Mouse (Mus musculus) heart, embryonic 14.5 days (tissue): ENCODE results near the gene Fam129b. TPM values are rescaled to one million over a fixed set of nuclear protein-coding genes. Genes with fewer than 3 reads are reported as not detected.

Experiments used
- ATAC-seq: fragments of 200-750 bp; cut with Nextera tagmentation; 2 replicates; pipeline ENCODE4 v1.8.0; 2017; ENCODE audit warnings: low read depth, moderate TSS enrichment; ENCODE audit not compliant: insufficient number of reproducible peaks, insufficient read depth, low FRiP score
- H3K27ac ChIP-seq, 2 experiments: fragments of 200-500 bp in 1 of 2; fragments of 300-500 bp in 1 of 2; sonication (generic) in 1 of 2; replicated peaks in 1 of 2; 2 replicates each; pipeline ENCODE4 v1.5.1; 2012 to 2014; ENCODE audit warnings: low read depth in 2 of 2, low read length in 2 of 2, control low read depth in 1 of 2, mild to moderate bottlenecking in 1 of 2, mixed read lengths in 1 of 2; ENCODE audit not compliant: control insufficient read depth in 1 of 2, insufficient read depth in 1 of 2
- H3K27me3 ChIP-seq: fragments of 300-500 bp; sonication (generic); 2 replicates; pipeline ENCODE4 v1.6.1; 2014; ENCODE audit warnings: mild to moderate bottlenecking, low read length, control low read depth; ENCODE audit not compliant: control insufficient read depth, insufficient read depth
- H3K36me3 ChIP-seq: fragments of 300-500 bp; sonication (generic); 2 replicates; pipeline ENCODE4 v1.6.1; 2014; ENCODE audit warnings: mild to moderate bottlenecking, control low read depth, low read length, mixed read lengths; ENCODE audit not compliant: control insufficient read depth, insufficient read depth
- H3K4me1 ChIP-seq, 2 experiments: fragments of 200-500 bp in 1 of 2; fragments of 300-500 bp in 1 of 2; sonication (generic) in 1 of 2; 2 replicates each; pipeline ENCODE4 v1.6.1; 2012 to 2014; ENCODE audit warnings: low read length in 2 of 2, control low read depth in 1 of 2, mixed read lengths in 1 of 2; ENCODE audit not compliant: control insufficient read depth in 2 of 2, insufficient read depth in 2 of 2
- H3K4me2 ChIP-seq: fragments of 300-500 bp; sonication (generic); 2 replicates; pipeline ENCODE4 v1.6.1; 2014; ENCODE audit warnings: mild to moderate bottlenecking, low read length
- H3K4me3 ChIP-seq, 2 experiments: fragments of 200-500 bp in 1 of 2; fragments of 300-500 bp in 1 of 2; sonication (generic) in 1 of 2; 2 replicates each; pipeline ENCODE4 v1.5.1; 2012 to 2014; ENCODE audit warnings: low read length in 2 of 2, mild to moderate bottlenecking in 2 of 2, control low read depth in 1 of 2, low read depth in 1 of 2, moderate library complexity in 1 of 2; ENCODE audit not compliant: control insufficient read depth in 1 of 2, insufficient read depth in 1 of 2
- H3K9ac ChIP-seq: fragments of 300-500 bp; sonication (generic); 2 replicates; pipeline ENCODE4 v1.6.1; 2014; ENCODE audit warnings: mild to moderate bottlenecking, low read length
- H3K9me3 ChIP-seq: fragments of 300-500 bp; sonication (generic); 2 replicates; pipeline ENCODE4 v1.6.1; 2016; ENCODE audit warnings: low read length, control low read depth; ENCODE audit not compliant: control insufficient read depth
- WGBS: fragments of 180-500 bp; shearing (Covaris S2); extraction: QIAGEN DNeasy Blood & Tissue Kit; methylation state at CpG from one replicate; pipeline ENCODE4 v1.1.7; 2014; 5-methylcytosine and 5-hydroxymethylcytosine counted together
- polyA plus RNA-seq: library from polyadenylated mRNA; unstranded; fragments of >200 nt; fragmentation: Nextera tagmentation; extraction: Ambion mirVana; gene quantifications from 2 replicates; pipeline ENCODE4 v1.2.1, GENCODE M21; 2014

The Fam129b gene
- polyA plus RNA-seq, 1 experiment from 2014 or later = 25.1 TPM

DNA sequence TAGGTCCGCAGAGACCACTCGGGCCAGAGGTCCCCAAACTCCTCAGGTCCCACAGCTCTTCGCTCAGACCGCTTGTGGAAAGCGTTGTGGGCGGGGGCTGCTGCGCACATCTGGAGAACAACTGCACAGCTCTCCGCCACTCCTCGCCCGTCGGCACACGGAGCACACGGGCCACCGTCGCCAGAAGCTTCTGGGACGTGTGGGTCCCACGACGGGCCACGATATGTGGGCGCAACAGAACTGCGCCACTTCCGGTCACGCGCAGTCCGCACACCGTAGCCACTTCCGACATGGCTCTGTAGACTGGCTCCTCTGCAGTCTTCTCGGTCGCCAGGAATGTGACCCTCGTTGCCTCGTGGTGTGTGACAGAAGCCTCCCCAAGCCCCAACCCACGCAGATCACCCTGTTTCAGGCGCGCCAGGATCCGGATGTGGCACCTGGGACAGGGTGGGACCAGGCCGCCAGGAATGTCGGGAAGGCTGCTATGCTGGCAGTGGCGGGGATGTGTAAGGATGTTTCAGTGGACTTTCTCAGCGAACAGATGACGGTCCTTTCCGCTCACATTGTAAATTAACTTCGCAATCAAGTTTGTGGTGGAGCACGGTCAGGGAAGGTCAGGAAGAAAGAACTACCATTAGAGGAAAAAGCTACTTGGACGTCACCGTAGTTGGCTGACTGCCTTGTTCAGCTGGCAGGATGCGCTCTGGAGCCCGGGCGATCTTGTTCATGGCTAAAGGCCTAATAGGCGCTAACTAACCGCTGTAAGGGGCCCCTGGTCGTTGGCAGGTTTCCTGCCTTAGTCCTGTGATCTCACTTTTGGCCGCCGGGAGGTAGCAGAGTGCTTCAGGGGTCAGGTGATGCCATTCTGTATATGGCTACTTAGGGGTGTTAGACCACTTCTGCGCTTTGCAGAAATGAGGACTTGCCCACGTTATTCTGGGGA is 91.0 kb downstream of the Fam129b start:
- Histone ChIP-seq H3K4me1 (peaks cover 22 to 43% of the 10 kb centered on the region in 2 experiments), H3K27ac (peak overlapping the region; percentile 97 to 98), H3K9ac (peak overlapping the region; percentile 77), H3K4me3 (peak overlapping the region; percentile 55 to 66), H3K36me3 (peaks cover 28% of the 10 kb centered on the region), H3K9me3 (no peaks in the 10 kb centered on the region), H3K4me2 (peak overlapping the region; percentile 85), H3K27me3 (no peaks in the 10 kb centered on the region)
- WGBS = under 1% methylated on average over 55 of the region's 55 CpGs
- ATAC-seq = peak; percentile 77

DNA sequence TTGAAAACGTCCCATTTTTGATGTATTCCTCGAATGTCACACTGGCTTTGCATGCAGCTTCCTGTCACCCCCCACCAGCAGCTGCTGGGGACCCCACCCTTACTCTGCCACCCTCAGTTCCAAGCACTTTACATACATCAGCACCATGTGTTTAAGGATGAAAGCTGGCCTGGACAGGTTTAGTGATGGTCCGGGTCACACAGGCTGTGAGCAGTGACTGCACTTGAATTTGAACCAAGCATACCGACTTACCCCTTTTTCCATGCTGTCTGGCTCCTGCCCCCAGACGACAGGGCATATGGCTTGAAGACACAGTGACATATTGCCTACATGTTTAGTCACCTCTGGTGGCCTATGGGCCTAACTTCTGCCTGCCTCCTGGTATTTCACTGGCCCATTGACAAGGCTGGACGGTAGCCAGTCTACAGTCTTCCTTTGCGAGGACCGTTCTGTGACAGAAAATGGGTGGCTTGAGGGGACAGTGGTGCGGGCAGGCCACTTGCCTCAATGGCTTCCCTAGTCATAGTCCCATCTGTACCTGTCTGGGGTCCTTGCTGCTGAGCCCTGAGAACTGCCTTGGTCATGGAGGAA is 92.2 kb downstream of the Fam129b start:
- Histone ChIP-seq H3K9ac (peak overlapping the region; percentile 77), H3K4me3 (peak overlapping the region in 1 of 2 experiments; percentile 55; a peak in 1 of 4 replicates)

DNA sequence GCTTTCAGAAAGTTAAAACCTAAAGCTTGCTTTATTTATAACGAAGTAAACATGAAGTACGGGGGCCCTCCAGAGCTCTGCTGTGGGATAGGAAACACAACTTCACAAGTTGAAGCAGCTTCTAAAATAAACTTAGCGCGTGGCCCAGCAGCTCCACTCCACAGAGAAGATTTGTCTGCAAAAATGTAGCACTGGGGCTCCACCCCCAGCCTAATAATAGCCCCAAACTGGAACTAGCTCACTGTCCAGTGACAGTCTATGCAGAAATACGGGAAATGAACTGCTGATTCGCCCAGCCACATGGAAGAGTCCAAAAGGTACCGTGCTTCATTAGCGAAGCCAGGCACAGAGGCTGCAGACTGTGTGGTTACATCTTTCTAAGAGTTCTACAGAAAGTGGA is 93.4 kb downstream of the Fam129b start:
- peaks cover 16 to 32% of the 10 kb centered on the region in 2 experiments for H3K4me1 ChIP-seq
- H3K9me3 ChIP-seq = no peaks in the 10 kb centered on the region
- peak overlapping the region; percentile 92 to 96 for H3K27ac ChIP-seq
- H3K27me3 ChIP-seq = no peaks in the 10 kb centered on the region
- peak overlapping the region; percentile 10 to 16; a peak in 1 of 4 replicates for H3K4me3 ChIP-seq
- H3K36me3 ChIP-seq = peaks cover 29% of the 10 kb centered on the region
- no peak for ATAC-seq
- peak overlapping the region; percentile 63 for H3K9ac ChIP-seq
- WGBS = 39% methylated on average over 8 of the region's 8 CpGs
- peak overlapping the region; percentile 61 for H3K4me2 ChIP-seq

More for the DNA sequence above, 92.2 kb downstream of the Fam129b start:
- H3K4me2 ChIP-seq = peak overlapping the region; percentile 85
- no peaks in the 10 kb centered on the region for H3K27me3 ChIP-seq
- H3K36me3 ChIP-seq = peaks cover 29% of the 10 kb centered on the region
- WGBS = 79% methylated on average over 9 of the region's 9 CpGs
- H3K27ac ChIP-seq = peak overlapping the region in 1 of 2 experiments; percentile 98; a peak in 2 of 4 replicates
- ATAC-seq = no peak
- H3K9me3 ChIP-seq = no peaks in the 10 kb centered on the region
- peaks cover 17 to 38% of the 10 kb centered on the region in 2 experiments for H3K4me1 ChIP-seq

DNA sequence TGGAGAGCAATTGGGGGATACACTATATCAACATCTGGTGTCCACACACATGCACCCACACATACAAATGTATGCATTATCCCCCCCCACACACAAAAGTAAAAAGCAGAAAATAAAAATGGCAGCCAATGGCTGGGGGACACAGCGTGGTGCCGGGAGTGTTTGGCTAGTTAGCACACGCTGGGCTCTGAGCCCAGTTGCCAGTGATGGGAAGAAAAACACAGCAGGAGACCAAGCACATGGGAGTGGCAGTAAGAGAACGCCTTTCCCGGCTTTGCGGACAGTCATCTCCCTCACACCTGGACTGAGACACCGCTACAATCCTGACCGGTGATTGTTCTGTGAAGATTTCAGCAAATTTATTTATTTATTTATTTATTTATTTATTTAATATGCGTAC is 95.3 kb downstream of the Fam129b start:
- H3K36me3 ChIP-seq = peaks cover 36% of the 10 kb centered on the region
- H3K9me3 ChIP-seq = no peaks in the 10 kb centered on the region
- no peak overlapping the region for H3K9ac ChIP-seq
- WGBS = 49% methylated on average over 9 of the region's 9 CpGs
- no peak overlapping the region for H3K4me2 ChIP-seq
- H3K4me1 ChIP-seq = peaks cover 16 to 30% of the 10 kb centered on the region in 2 experiments
- no peak for ATAC-seq
- no peak overlapping the region for H3K4me3 ChIP-seq
- no peaks in the 10 kb centered on the region for H3K27me3 ChIP-seq
- no peak overlapping the region for H3K27ac ChIP-seq

DNA sequence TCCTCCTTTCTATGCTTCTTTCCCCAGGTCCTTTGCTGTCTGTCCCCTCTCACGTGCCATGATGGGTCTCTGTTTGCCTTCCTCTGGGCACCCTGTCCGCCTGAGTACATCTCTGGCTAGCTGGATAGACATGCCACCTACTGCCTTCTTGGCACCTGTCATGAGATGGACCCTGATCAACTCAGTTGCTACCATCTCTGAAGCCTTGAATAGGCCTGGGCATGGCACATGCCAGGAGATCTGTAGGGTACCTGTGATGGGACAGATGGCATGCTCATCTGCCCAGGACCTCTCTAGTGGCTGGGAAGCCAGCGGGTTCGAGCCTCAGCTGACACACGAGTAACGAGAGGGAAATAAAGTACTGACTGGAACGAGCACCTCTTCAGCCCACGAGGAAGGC is 98.3 kb downstream of the Fam129b start:
- H3K9ac ChIP-seq = no peak overlapping the region
- H3K4me3 ChIP-seq = no peak overlapping the region
- 87% methylated on average over 8 of the region's 8 CpGs for WGBS
- no peaks in the 10 kb centered on the region for H3K9me3 ChIP-seq
- H3K4me2 ChIP-seq = no peak overlapping the region
- H3K36me3 ChIP-seq = peaks cover 40% of the 10 kb centered on the region
- no peak for ATAC-seq
- no peak overlapping the region for H3K27ac ChIP-seq
- H3K27me3 ChIP-seq = no peaks in the 10 kb centered on the region
- H3K4me1 ChIP-seq = peaks cover 6 to 9% of the 10 kb centered on the region in 2 experiments

Other genes with a start within 250 kb of the Fam129b start
- gene Eng, start 229.5 kb upstream of the Fam129b start, polyA plus RNA-seq = 146 and 148 TPM in 2 replicates
- 12.1 and 12.2 TPM in 2 replicates for gene Fpgs, start 172.0 kb upstream of the Fam129b start, polyA plus RNA-seq
- 44.5 and 45.3 TPM in 2 replicates for gene Cdk9, start 163.0 kb upstream of the Fam129b start, polyA plus RNA-seq
- gene Sh2d3c, start 155.1 kb upstream of the Fam129b start, polyA plus RNA-seq = 23.7 and 27.7 TPM in 2 replicates
- gene 6330409D20Rik, start 135.1 kb upstream of the Fam129b start, polyA plus RNA-seq = 0.68 TPM in 1 of 2 replicates, not detected in the other
- gene Tor2a, start 118.9 kb upstream of the Fam129b start, polyA plus RNA-seq = 38.0 and 42.7 TPM in 2 replicates
- gene Ttc16, start 100.5 kb upstream of the Fam129b start, polyA plus RNA-seq = 0.22 TPM in 1 of 2 replicates, not detected in the other
- 2.6 and 3.6 TPM in 2 replicates for gene Ptrh1, start 100.3 kb upstream of the Fam129b start, polyA plus RNA-seq
- gene Cfap157, start 91.7 kb upstream of the Fam129b start, polyA plus RNA-seq = 0.35 and 0.36 TPM in 2 replicates
- 28.7 and 29.7 TPM in 2 replicates for gene Stxbp1, start 28.9 kb upstream of the Fam129b start, polyA plus RNA-seq
- 112 and 129 TPM in 2 replicates for gene Rpl12, start 85.4 kb downstream of the Fam129b start, polyA plus RNA-seq
- 6.3 and 7.4 TPM in 2 replicates for gene Lrsam1, start 85.5 kb downstream of the Fam129b start, polyA plus RNA-seq
- 16.9 and 17.1 TPM in 2 replicates for gene Slc2a8, start 106.0 kb downstream of the Fam129b start, polyA plus RNA-seq